Mouse (Mus musculus) limb, embryonic 11.5 days (tissue): ENCODE measurements around the gene Pax7. TPM values are rescaled to one million over a fixed set of nuclear protein-coding genes. Genes with fewer than 3 reads are reported as not detected.

ENCODE experiments used
- ATAC-seq: fragments of 200-750 bp; cut with Nextera tagmentation; 2 replicates; pipeline ENCODE4 v1.8.0; 2017; ENCODE audit warnings: low read depth; ENCODE audit not compliant: insufficient number of reproducible peaks, low FRiP score, low TSS enrichment
- DNase-seq: peaks from one replicate; pipeline ENCODE4 v3.0.0-alpha.2; 2015; ENCODE audit warnings: low spot score
- H3K27ac ChIP-seq: fragments of 300-500 bp; sonication (generic); replicated peaks from 2 replicates; pipeline ENCODE4 v1.5.1; 2014; ENCODE audit warnings: low read depth, mild to moderate bottlenecking, low read length
- H3K27me3 ChIP-seq: fragments of 300-500 bp; sonication (generic); 2 replicates; pipeline ENCODE4 v1.6.1; 2014; ENCODE audit warnings: mild to moderate bottlenecking, low read length, mixed read lengths; ENCODE audit not compliant: control insufficient read depth, insufficient read depth
- H3K36me3 ChIP-seq: fragments of 300-500 bp; sonication (generic); 2 replicates; pipeline ENCODE4 v1.6.1; 2014; ENCODE audit warnings: mild to moderate bottlenecking, low read length, moderate library complexity, mixed read lengths; ENCODE audit not compliant: control insufficient read depth, insufficient read depth
- H3K4me1 ChIP-seq: fragments of 300-500 bp; sonication (generic); 2 replicates; pipeline ENCODE4 v1.6.1; 2014; ENCODE audit warnings: low read length, mixed read lengths; ENCODE audit not compliant: control insufficient read depth, insufficient read depth
- H3K4me2 ChIP-seq: fragments of 300-500 bp; sonication (generic); 2 replicates; pipeline ENCODE4 v1.6.1; 2014; ENCODE audit warnings: low read depth, mild to moderate bottlenecking, moderate library complexity; ENCODE audit not compliant: severe bottlenecking
- H3K4me3 ChIP-seq: fragments of 300-500 bp; sonication (generic); 2 replicates; pipeline ENCODE4 v1.5.1; 2014; ENCODE audit warnings: low read depth, low read length
- H3K9ac ChIP-seq: fragments of 300-500 bp; sonication (generic); 2 replicates; pipeline ENCODE4 v1.6.1; 2014; ENCODE audit warnings: mild to moderate bottlenecking, low read length
- H3K9me3 ChIP-seq: fragments of 300-500 bp; sonication (generic); 2 replicates; pipeline ENCODE4 v1.6.1; 2016; ENCODE audit warnings: low read length; ENCODE audit not compliant: control insufficient read depth
- WGBS: fragments of 180-500 bp; shearing (Covaris S2); extraction: QIAGEN DNeasy Blood & Tissue Kit; methylation state at CpG from one replicate; pipeline ENCODE4 v1.1.7; 2014; 5-methylcytosine and 5-hydroxymethylcytosine counted together
- polyA plus RNA-seq: library from polyadenylated mRNA; unstranded; fragments of >200 nt; fragmentation: Nextera tagmentation; extraction: Ambion mirVana; gene quantifications from 2 replicates; pipeline ENCODE4 v1.2.1, GENCODE M21; 2014

Gene Pax7
- polyA plus RNA-seq, 1 experiment from 2014 or later, result 0.25 TPM

DNA sequence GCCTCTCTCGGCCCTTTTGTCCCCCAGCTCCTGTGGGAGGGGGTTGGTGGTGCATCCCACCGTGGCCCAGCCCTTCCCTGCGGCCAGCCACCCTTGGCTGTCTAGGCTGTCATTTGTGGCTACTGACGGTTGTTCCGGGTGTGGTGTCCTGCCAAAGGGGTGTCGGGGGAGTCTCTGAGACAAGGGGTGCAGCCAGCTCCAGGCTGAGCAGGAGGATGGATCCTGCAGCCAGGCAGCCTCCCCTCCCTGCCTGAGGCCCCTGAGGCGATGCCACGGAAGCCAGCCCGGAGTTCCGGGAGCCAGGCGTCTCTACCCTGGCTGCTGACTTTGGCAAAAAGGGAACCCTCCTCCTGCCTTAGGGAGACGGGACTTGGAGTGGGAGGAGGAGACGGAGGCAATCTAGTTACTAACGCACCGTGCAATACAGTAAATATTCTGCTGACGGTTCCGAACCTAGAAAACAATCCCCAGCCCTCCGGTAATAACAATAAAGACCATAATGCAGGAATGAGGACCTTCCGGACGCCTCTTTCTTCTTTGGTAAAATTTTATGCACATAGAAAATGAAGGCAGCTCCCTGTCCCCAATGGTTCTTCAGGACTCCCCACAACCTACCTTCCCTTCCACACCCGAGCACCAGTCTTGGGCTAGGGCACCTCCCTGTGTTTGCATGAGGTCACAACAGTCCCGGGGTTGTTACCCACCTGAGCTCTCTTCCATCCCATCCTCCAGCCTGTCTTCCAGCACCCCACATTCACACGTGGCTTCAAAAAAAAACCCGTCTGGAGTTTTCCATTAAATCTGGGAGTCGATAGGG lies 19.1 kb upstream of the Pax7 start:
- 2% methylated on average over 25 of the region's 25 CpGs for WGBS

DNA sequence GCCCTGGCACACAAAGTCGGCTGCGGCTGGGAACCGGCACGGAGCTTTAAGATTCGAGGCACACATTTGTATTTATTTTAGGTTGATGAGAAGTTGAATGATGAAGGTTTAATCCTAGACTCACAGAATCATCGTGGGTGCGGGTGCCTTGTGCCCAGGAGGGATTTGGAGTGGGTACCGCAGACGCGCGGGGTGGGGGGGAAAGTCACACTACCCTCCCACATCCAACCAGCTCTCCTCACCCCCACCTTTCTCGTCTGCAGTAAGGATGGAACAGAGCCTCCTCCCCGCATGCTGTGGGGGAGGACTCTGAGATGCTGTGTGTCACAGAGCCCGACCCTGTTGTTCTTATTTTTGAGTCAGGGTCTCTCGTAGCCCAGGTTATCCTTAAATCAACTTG lies 18.1 kb upstream of the Pax7 start:
- Histone ChIP-seq H3K9me3 (no peaks in the 10 kb centered on the region), H3K27ac (no peak overlapping the region), H3K9ac (no peak overlapping the region), H3K4me3 (no peak overlapping the region), H3K4me1 (no peaks in the 10 kb centered on the region), H3K27me3 (peaks cover 61% of the 10 kb centered on the region), H3K36me3 (no peaks in the 10 kb centered on the region), H3K4me2 (no peak overlapping the region)
- ATAC-seq, result no peak
- 15% methylated on average over 15 of the region's 15 CpGs for WGBS
- no peak for DNase-seq

More for the DNA sequence above, 19.1 kb upstream of the Pax7 start:
- no peak for ATAC-seq
- no peak overlapping the region for H3K9ac ChIP-seq
- H3K27me3 ChIP-seq, result peaks cover 64% of the 10 kb centered on the region
- H3K9me3 ChIP-seq, result no peaks in the 10 kb centered on the region
- no peak overlapping the region for H3K4me3 ChIP-seq
- H3K36me3 ChIP-seq, result no peaks in the 10 kb centered on the region
- H3K4me2 ChIP-seq, result no peak overlapping the region
- no peak overlapping the region for H3K27ac ChIP-seq
- DNase-seq, result peak; percentile 35
- H3K4me1 ChIP-seq, result no peaks in the 10 kb centered on the region

DNA sequence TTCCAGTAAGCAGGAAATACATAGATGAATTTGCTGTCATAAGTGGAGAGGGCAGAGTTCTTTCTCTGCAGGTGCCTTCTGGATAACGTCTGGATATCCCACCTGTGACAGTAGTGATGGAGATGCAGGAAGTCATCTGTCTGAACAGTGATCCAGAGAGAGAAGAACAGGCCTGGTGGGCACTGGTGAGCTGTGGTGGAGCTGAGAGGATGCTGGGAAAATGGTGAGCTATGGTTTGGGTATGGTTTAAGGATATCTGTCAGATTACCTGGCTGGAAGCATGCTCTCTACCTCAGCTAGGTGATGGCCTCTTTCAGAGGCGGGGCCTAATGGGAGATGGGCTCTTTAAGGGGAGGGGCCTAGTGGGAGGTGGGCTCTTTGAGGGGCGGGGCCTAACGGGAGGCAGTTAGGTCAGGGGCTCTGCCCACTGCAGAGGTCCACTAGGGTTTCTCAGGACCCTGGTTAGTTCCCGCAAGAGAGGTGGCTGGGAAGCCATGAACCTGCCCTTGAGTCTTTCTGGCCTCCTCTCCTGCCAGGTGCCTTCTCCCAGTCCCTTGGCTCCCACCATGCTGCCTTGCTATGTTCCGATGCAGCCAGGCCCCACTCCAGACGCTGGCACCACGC lies 17.3 kb upstream of the Pax7 start:
- ATAC-seq, result no peak
- no peak overlapping the region for H3K4me3 ChIP-seq
- DNase-seq, result no peak
- H3K9me3 ChIP-seq, result no peaks in the 10 kb centered on the region
- no peak overlapping the region for H3K9ac ChIP-seq
- H3K4me2 ChIP-seq, result no peak overlapping the region
- H3K27me3 ChIP-seq, result peaks cover 65% of the 10 kb centered on the region
- H3K4me1 ChIP-seq, result no peaks in the 10 kb centered on the region
- no peaks in the 10 kb centered on the region for H3K36me3 ChIP-seq
- WGBS, result 13% methylated on average over 8 of the region's 8 CpGs
- no peak overlapping the region for H3K27ac ChIP-seq

DNA sequence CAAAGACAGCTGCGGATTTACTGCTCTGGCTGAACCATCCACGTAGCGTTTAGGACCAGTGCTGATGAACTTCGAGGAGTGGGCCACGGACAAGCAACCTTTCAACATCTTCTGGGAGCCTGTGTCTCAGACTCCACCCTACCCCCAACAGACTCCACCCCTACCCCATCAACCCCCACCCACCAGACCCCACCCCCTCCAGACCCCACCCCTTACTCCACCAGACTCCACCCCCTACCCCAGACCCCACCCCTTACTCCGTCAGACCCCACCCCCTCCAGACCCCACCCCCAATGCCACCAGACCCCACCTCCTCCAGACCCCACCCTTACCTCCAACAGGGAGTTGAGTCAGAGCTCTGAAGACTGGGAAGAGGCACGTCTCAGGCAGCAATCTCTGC lies 10.1 kb upstream of the Pax7 start:
- DNase-seq (no peak), ATAC-seq (no peak)
- H3K27ac ChIP-seq, result no peak overlapping the region
- no peak overlapping the region for H3K4me3 ChIP-seq
- 7% methylated on average over 7 of the region's 7 CpGs for WGBS
- no peaks in the 10 kb centered on the region for H3K36me3 ChIP-seq
- no peak overlapping the region for H3K9ac ChIP-seq
- H3K4me2 ChIP-seq, result no peak overlapping the region
- no peaks in the 10 kb centered on the region for H3K4me1 ChIP-seq
- H3K27me3 ChIP-seq, result peaks cover 33% of the 10 kb centered on the region
- H3K9me3 ChIP-seq, result no peaks in the 10 kb centered on the region

DNA sequence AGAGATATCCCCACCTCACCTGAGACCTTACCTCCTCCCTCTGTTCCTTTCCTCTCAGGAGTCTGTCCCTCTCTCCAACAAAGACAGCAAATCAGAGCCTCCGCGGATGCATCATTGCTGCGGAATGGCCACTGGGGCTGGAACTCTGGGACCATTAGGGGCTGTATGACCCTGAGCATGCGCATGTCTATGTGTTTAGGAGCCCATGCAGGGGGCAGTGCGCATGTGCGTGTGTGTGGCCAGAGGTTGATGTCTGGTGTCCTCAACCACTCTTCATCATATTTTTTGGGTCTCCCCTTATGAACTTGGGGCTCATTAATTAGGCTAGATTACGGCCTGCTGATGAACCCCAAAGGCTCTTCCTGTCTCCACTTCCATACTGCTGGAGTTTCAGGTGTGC lies 9.6 kb upstream of the Pax7 start:
- Histone ChIP-seq H3K27me3 (peaks cover 35% of the 10 kb centered on the region), H3K9me3 (no peaks in the 10 kb centered on the region)

DNA sequence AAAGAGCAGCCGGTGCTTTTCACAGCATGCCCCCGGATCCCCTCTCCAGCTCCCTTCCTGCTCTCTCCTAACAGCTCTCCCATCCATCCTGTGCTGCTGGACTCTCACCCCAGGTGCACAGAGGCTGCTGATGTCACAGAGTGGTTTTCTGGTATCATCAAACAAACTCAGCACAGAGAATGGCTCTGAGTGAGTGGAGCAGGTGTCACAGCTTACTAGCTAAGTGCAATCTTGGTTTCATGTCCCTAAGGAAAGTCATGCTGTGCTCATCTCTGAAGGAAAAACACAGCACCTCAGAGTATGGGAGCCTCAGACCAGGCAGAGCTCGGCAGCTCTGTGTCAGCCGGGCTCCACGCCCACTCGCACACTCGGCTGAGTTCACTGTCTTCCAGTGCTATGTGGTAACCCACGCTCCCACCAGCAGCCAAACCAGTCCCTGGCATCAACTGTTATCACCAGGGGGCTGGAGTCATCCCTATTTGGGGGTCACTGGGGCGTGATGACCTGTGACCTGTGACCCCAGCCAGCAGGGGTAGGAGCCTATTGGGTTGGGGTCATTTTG lies 7.7 kb upstream of the Pax7 start:
- Histone ChIP-seq H3K27ac (no peak overlapping the region), H3K4me2 (no peak overlapping the region), H3K9me3 (no peaks in the 10 kb centered on the region), H3K27me3 (peaks cover 51% of the 10 kb centered on the region), H3K4me1 (no peaks in the 10 kb centered on the region; the same call in 1 of the 2 replicates), H3K9ac (no peak overlapping the region), H3K4me3 (no peak overlapping the region), H3K36me3 (no peaks in the 10 kb centered on the region)
- DNase-seq, result no peak
- no peak for ATAC-seq
- 65% methylated on average over 9 of the region's 9 CpGs for WGBS

More for the DNA sequence above, 9.6 kb upstream of the Pax7 start:
- no peak overlapping the region for H3K9ac ChIP-seq
- no peak overlapping the region for H3K4me3 ChIP-seq
- ATAC-seq (no peak), DNase-seq (no peak)
- no peak overlapping the region for H3K27ac ChIP-seq
- 77% methylated on average over 7 of the region's 7 CpGs for WGBS
- no peaks in the 10 kb centered on the region for H3K4me1 ChIP-seq
- H3K4me2 ChIP-seq, result no peak overlapping the region
- no peaks in the 10 kb centered on the region for H3K36me3 ChIP-seq

DNA sequence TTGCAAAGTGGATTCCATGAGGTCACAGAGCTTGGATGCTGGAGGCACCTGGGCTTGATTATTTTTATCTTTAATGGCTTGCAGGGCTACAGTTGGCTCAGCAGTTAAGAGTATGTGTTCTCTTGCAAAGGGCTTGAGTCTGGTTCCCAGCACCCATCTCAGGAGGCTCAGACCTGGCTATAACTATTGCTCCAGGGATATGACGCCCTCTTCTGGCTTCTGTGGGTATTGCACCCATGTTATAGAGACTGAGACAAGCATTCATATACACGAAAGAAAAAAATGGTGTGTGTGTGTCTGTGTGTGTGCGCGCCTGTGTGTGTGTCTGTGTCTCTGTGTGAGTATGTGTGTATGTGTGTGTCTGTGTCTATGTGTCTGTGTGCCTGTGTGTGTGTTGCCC lies 7.1 kb upstream of the Pax7 start:
- Histone ChIP-seq H3K9me3 (no peaks in the 10 kb centered on the region), H3K9ac (no peak overlapping the region), H3K27ac (no peak overlapping the region), H3K4me3 (no peak overlapping the region), H3K4me2 (no peak overlapping the region), H3K27me3 (peaks cover 53% of the 10 kb centered on the region), H3K4me1 (no peaks in the 10 kb centered on the region; the same call in 1 of the 2 replicates), H3K36me3 (no peaks in the 10 kb centered on the region)
- no peak for ATAC-seq
- WGBS, result 78% methylated on average over 4 of the region's 4 CpGs
- DNase-seq, result no peak

DNA sequence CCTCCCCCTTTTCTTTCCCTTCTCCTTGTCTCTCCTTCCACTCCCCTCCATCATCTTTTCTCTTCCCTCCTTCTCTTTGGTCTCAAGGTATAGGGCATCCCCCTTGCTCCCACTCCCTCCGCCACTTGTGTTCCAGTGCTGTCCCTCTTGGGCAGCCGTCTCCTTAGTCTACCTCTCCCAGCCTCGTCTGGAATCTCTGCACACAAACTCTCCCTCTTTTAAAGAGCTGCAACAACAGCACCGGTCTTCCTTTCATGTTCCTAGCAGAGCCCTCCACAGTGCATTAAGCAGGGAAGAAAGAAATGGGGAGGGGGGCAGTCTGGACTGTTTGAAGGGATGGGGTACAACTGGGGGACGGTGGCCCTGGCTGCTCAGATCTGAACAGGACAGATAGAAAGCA lies 3.4 kb upstream of the Pax7 start:
- H3K27ac ChIP-seq, result no peak overlapping the region
- 10% methylated on average over 5 of the region's 5 CpGs for WGBS
- H3K9me3 ChIP-seq, result no peaks in the 10 kb centered on the region
- peaks cover 6% of the 10 kb centered on the region; the same call in 1 of the 2 replicates for H3K4me1 ChIP-seq
- H3K27me3 ChIP-seq, result peaks cover 86% of the 10 kb centered on the region
- H3K36me3 ChIP-seq, result no peaks in the 10 kb centered on the region
- no peak overlapping the region for H3K4me3 ChIP-seq
- H3K9ac ChIP-seq, result no peak overlapping the region
- DNase-seq (no peak), ATAC-seq (no peak)
- no peak overlapping the region for H3K4me2 ChIP-seq
